Mouse (Mus musculus): Measurements from ENCODE around the gene Epb41l2.

DNA sequence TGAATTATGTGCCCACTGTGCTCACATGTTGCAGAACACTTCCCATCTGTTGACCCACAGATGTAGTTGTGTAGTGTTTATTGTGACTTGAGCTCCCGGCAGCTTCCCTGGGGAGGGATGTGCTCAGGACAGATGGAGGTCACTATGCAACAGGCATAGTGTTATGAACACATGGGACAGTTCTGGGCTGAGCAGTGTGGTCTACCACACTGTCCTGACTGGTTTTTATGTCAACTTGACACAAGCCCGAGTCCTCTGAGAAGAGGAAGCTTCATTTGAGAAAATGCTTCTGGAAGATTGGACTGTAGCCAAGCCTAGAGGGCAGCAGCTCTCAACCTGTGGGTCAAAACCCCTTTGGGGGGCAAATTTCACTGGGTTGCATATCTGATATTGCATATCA lies 173.5 kb downstream of the Epb41l2 start:
- TF ChIP-seq POLR2A (IDR thresholded peaks at IDR 0.05; ENCODE audit: insufficient read depth, low read depth, low read length) (no peak), CTCF (IDR thresholded peaks at IDR 0.05; ENCODE audit: insufficient read depth, low read depth, low read length) (no peak)

Data from olfactory bulb, adult 2 months (tissue).